Mouse (Mus musculus): Measurements from ENCODE around the gene Mtnr1a. TPM values are rescaled to one million over a fixed set of nuclear protein-coding genes. Genes with fewer than 3 reads are reported as not detected.

The Mtnr1a gene
- polyA plus RNA-seq, 1 experiment, result not detected

DNA sequence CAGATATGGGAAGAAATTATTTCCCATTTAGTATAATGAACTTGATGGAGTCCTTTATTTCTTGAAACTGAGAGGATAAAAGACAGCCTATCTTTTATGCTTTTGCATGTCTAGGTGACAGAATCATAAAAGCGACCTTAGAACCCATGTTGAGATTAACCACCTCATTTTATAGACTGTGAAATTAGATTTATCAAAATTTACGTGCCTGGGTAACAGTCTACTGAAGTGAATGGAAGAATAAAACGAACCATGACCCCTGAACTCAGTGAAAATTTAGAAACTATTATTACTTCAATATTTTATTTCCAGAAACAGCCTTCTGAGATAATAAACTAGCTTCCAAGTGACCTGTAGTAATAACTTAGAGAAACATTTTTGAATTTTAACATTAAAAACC lies 24.7 kb downstream of the Mtnr1a start:
- Histone ChIP-seq H3K9me3 (peaks cover 4% of the 10 kb centered on the region; the same call in 1 of the 2 replicates), H3K27me3 (replicated peaks) (no peaks in the 10 kb centered on the region), H3K4me3 (replicated peaks) (no peak overlapping the region), H3K4me1 (no peaks in the 10 kb centered on the region), H3K36me3 (replicated peaks; ENCODE audit: low read length) (no peaks in the 10 kb centered on the region)
- TF ChIP-seq GATA1 (IDR thresholded peaks at IDR 0.05; ENCODE audit: borderline replicate concordance, low read length), result no peak
- TF ChIP-seq FLI1 (IDR thresholded peaks at IDR 0.05; ENCODE audit: low read length), result no peak

DNA sequence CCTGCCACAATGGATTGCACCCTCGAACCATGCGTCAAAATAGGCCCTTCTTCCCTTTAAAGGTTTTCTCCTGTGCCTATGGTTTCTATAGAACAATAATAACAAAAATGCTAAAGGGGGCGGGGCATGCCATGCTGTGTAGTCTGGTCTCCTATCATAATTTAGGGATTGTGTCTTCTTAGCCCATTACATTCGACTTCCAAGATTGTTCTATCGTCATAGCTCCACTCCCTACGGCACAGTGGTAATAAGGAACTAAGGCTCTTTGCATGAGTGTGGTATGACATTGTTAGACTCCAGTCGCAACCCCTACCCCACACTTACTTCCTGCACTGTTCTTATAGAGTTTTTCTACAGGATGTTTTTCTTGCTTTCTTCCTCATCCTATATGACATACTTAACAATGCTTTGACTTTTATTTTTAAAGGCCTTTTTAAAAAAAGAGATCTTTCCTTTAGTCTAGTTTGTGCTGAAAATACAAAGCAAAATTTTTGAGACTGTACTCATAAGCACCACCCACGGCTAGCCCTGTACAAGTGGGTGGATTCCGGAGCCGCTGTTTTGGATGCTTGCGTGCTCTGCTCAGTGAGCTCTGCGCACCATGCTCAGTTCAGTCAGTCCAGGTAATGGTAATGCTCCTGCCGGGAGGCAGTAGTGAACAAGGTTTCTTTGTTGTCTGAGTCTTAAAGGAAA lies 40.6 kb downstream of the Mtnr1a start:
- H3K4me1 ChIP-seq, result 0 out of 2 replicates have a peak, but pooled peaks cover 3% of the 10 kb centered on the region
- TF ChIP-seq FLI1 (IDR thresholded peaks at IDR 0.05; ENCODE audit: low read length) (no peak), GATA1 (IDR thresholded peaks at IDR 0.05; ENCODE audit: borderline replicate concordance, low read length) (no peak)
- peaks cover 8% of the 10 kb centered on the region for H3K27me3 ChIP-seq (replicated peaks)
- H3K9me3 ChIP-seq, result peaks cover 17% of the 10 kb centered on the region; the same call in 1 of the 2 replicates
- peak overlapping the region; percentile 76 for H3K4me3 ChIP-seq (replicated peaks)
- H3K36me3 ChIP-seq (replicated peaks; ENCODE audit: low read length), result no peaks in the 10 kb centered on the region

DNA sequence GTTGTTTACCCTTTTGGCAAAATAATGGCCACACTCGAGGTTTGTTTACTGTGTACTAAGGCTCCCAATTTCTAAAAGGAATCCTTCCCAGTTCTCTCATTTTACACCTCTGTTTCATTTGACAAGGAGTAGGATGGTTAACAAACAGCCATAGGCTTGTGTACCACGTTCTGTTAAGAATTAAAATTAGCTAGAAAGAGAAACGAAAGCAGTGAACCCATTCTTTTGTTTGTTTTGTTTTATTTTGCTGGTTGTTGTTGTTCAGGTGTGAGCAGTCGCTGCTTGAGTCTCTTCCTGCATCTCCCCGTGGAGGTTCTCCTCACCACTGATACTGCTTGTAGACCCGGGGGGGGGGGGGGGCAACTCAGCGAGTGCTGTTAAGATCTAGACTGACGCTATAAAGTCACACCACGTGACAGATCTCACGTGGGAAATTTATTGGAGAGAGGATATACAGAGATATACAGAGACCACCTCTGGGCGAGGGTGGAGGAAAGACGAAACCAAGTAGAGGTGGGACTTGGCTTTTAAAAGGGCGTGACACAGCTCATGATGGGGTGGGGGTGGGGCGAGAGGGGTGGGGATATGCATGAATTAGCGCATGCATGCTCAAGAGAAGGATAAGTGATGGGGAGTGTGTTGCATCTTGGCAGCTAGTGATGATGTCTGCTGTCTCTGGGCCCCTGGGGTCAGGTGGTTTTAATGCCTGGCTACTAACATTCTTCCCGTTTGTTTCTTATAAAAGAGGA lies 41.3 kb downstream of the Mtnr1a start:
- no peaks in the 10 kb centered on the region for H3K36me3 ChIP-seq (replicated peaks; ENCODE audit: low read length)
- peaks cover 8% of the 10 kb centered on the region for H3K27me3 ChIP-seq (replicated peaks)
- H3K4me3 ChIP-seq (replicated peaks), result peak overlapping the region; percentile 76
- H3K9me3 ChIP-seq, result peaks cover 17% of the 10 kb centered on the region; the same call in 1 of the 2 replicates
- 0 out of 2 replicates have a peak, but pooled peaks cover 3% of the 10 kb centered on the region for H3K4me1 ChIP-seq
- TF ChIP-seq FLI1 (IDR thresholded peaks at IDR 0.05; ENCODE audit: low read length), result no peak
- no peak for TF ChIP-seq GATA1 (IDR thresholded peaks at IDR 0.05; ENCODE audit: borderline replicate concordance, low read length)

DNA sequence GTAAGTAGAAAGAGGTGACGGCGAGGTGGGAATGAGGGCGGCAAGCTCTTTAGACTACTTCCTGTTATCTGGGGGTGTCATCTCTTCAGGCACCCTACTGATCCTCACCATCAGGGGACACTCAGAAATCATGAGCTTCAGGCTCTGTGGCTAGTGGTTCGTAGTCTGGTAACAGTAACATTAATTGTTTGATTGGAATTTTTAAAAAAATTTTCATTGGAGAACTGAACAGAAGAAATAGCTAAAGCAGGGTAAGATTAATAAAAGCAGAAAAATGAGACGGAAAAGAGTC lies 41.8 kb downstream of the Mtnr1a start:
- no peak overlapping the region for H3K4me3 ChIP-seq (replicated peaks)

DNA sequence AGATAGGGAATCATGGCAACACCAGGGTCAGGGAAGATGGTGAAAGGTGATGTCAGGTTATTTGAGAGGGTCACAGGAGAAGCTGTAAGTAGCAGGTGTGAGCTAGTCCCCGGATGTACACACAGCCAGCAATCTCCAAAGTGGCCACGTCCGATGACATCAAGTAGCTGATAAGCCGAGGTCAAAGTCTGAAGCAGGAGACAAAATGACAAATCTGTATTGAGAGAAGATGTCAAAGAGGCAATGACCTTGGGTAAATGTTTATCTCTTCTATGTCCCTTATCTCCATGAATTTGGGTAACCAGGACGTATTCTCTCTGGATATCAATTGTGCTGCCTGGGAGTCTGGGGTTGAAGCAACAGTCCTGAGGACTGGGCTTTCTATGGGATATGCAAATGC lies 42.9 kb downstream of the Mtnr1a start:
- TF ChIP-seq FLI1 (IDR thresholded peaks at IDR 0.05; ENCODE audit: low read length) (no peak), GATA1 (IDR thresholded peaks at IDR 0.05; ENCODE audit: borderline replicate concordance, low read length) (no peak)
- Histone ChIP-seq H3K4me1 (0 out of 2 replicates have a peak, but pooled peaks cover 3% of the 10 kb centered on the region), H3K36me3 (replicated peaks; ENCODE audit: low read length) (no peaks in the 10 kb centered on the region), H3K4me3 (replicated peaks) (no peak overlapping the region), H3K9me3 (peaks cover 17% of the 10 kb centered on the region; the same call in 1 of the 2 replicates), H3K27me3 (replicated peaks) (peaks cover 8% of the 10 kb centered on the region)

More for the DNA sequence above, 41.8 kb downstream of the Mtnr1a start:
- H3K27me3 ChIP-seq (replicated peaks), result peaks cover 8% of the 10 kb centered on the region
- H3K36me3 ChIP-seq (replicated peaks; ENCODE audit: low read length), result no peaks in the 10 kb centered on the region
- H3K9me3 ChIP-seq, result peaks cover 17% of the 10 kb centered on the region; the same call in 1 of the 2 replicates
- H3K4me1 ChIP-seq, result 0 out of 2 replicates have a peak, but pooled peaks cover 3% of the 10 kb centered on the region
- TF ChIP-seq GATA1 (IDR thresholded peaks at IDR 0.05; ENCODE audit: borderline replicate concordance, low read length), result no peak

DNA sequence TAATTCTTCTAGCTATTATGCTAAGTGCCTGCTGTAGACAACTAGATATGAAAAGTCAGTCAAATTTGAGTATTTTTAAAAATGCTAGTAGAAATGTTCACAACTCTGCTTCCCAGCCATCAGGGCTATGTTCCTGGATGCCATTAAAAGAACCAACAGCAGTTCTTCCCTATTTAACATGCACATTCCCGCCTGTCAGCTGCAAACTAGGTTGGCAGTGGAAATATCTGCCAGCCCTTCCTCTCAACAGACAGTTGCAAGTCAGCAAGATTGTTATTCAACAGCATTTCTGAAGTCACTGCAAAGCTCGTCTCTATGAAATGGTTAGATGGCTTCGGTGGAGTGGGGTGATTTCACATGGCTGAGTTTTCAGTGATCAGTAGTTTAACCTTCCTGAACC lies 48.7 kb downstream of the Mtnr1a start:
- no peaks in the 10 kb centered on the region for H3K4me1 ChIP-seq
- no peak for TF ChIP-seq GATA1 (IDR thresholded peaks at IDR 0.05; ENCODE audit: borderline replicate concordance, low read length)
- no peak for TF ChIP-seq FLI1 (IDR thresholded peaks at IDR 0.05; ENCODE audit: low read length)
- H3K9me3 ChIP-seq, result peaks cover 11% of the 10 kb centered on the region
- no peaks in the 10 kb centered on the region for H3K36me3 ChIP-seq (replicated peaks; ENCODE audit: low read length)
- H3K4me3 ChIP-seq (replicated peaks), result no peak overlapping the region
- H3K27me3 ChIP-seq (replicated peaks), result no peaks in the 10 kb centered on the region

DNA sequence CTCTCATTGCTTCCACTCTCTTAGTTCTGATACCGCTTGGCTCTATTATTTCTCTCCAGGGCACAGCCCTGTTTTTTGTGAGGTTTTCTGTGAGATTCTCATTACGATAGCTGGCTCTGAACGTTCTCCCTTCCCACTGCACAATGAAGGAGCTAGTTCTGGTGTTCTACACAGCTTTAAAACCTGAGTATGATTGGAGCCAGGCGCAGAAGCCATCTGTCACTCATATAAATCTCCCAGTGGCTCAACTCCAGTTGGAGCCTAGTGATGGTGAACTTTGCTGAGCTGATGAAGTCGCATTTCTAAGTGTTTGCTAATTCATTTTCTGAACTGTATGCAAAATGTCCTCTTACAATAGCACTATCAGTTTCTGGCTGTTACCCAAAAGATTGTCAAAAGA lies 56.7 kb downstream of the Mtnr1a start:
- Histone ChIP-seq H3K9me3 (peaks cover 6% of the 10 kb centered on the region), H3K4me1 (no peaks in the 10 kb centered on the region), H3K27me3 (replicated peaks) (no peaks in the 10 kb centered on the region), H3K4me3 (replicated peaks) (no peak overlapping the region), H3K36me3 (replicated peaks; ENCODE audit: low read length) (no peaks in the 10 kb centered on the region)
- TF ChIP-seq GATA1 (IDR thresholded peaks at IDR 0.05; ENCODE audit: borderline replicate concordance, low read length) (no peak), FLI1 (IDR thresholded peaks at IDR 0.05; ENCODE audit: low read length) (no peak)

Other genes with a start within 250 kb of the Mtnr1a start
- gene Fat1, start 133.7 kb upstream of the Mtnr1a start, polyA plus RNA-seq (2012; ENCODE audit: insufficient read depth, low replicate concordance), result 0.01 TPM in 1 of 2 replicates, not detected in the other
- gene F11, start 192.9 kb downstream of the Mtnr1a start, polyA plus RNA-seq (2012; ENCODE audit: insufficient read depth, low replicate concordance), result not detected in 2 replicates
- not detected in 2 replicates for gene Klkb1, start 225.7 kb downstream of the Mtnr1a start, polyA plus RNA-seq (2012; ENCODE audit: insufficient read depth, low replicate concordance)
- gene Gm45753, start 239.3 kb downstream of the Mtnr1a start, polyA plus RNA-seq (2012; ENCODE audit: insufficient read depth, low replicate concordance), result not detected in 2 replicates

Data from megakaryocyte, embryonic 14.5 days (primary cell).